Mouse (Mus musculus) CD4-positive, CD25-positive, alpha-beta regulatory T cell, adult 4 months (primary cell): ENCODE results near the gene Slc25a51. TPM values are rescaled to one million over a fixed set of nuclear protein-coding genes. Genes with fewer than 3 reads are reported as not detected.

Source experiments
- ATAC-seq: one replicate; pipeline ENCODE4 v1.8.0; 2017
- polyA plus RNA-seq, 2 experiments: library from polyadenylated mRNA; unstranded; fragments of 100-300 nt; shearing (Covaris generic); gene quantifications; one replicate each; pipeline ENCODE4 v1.2.1; 2017

Gene Slc25a51
- polyA plus RNA-seq, 2 experiments from 2014 or later: 41.0 to 66.6 TPM

- no peak for ATAC-seq
Measured at GRCm38 (mm10) chr4:45423406-45423805, 14.8 kb upstream of the Slc25a51 start.

- ATAC-seq: no peak
Measured at GRCm38 (mm10) chr4:45422640-45423039, 14.1 kb upstream of the Slc25a51 start.

GRCm38 (mm10) chr4:45421519-45422260 is 13.1 kb upstream of the Slc25a51 start:
- no peak for ATAC-seq

GRCm38 (mm10) chr4:45420733-45421132 is 12.2 kb upstream of the Slc25a51 start:
- ATAC-seq: no peak

GRCm38 (mm10) chr4:45419051-45419450 is 10.5 kb upstream of the Slc25a51 start:
- no peak for ATAC-seq

GRCm38 (mm10) chr4:45418229-45418950 is 9.8 kb upstream of the Slc25a51 start:
- peak; percentile 94 for ATAC-seq

GRCm38 (mm10) chr4:45416314-45416713 is 7.7 kb upstream of the Slc25a51 start:
- no peak for ATAC-seq

GRCm38 (mm10) chr4:45413674-45414338 is 5.2 kb upstream of the Slc25a51 start:
- no peak for ATAC-seq

GRCm38 (mm10) chr4:45412433-45413192 is 4.0 kb upstream of the Slc25a51 start:
- no peak for ATAC-seq

- no peak for ATAC-seq
Measured at GRCm38 (mm10) chr4:45411181-45411790, 2.7 kb upstream of the Slc25a51 start.

GRCm38 (mm10) chr4:45409270-45409669 is 704 bp upstream of the Slc25a51 start:
- peak; percentile 69 for ATAC-seq

- ATAC-seq: no peak
Measured at GRCm38 (mm10) chr4:45407703-45408334, 747 bp downstream of the Slc25a51 start.

- no peak for ATAC-seq
Measured at GRCm38 (mm10) chr4:45407001-45407702, 1.4 kb downstream of the Slc25a51 start.

GRCm38 (mm10) chr4:45406397-45406796 is 2.2 kb downstream of the Slc25a51 start:
- no peak for ATAC-seq

GRCm38 (mm10) chr4:45405315-45405714 is 3.3 kb downstream of the Slc25a51 start:
- no peak for ATAC-seq

GRCm38 (mm10) chr4:45404086-45404485 is 4.5 kb downstream of the Slc25a51 start:
- no peak for ATAC-seq

- no peak for ATAC-seq
Measured at GRCm38 (mm10) chr4:45403499-45403878, 5.1 kb downstream of the Slc25a51 start.

- peak; percentile 49 for ATAC-seq
Measured at GRCm38 (mm10) chr4:45402878-45403498, 5.6 kb downstream of the Slc25a51 start.

- no peak for ATAC-seq
Measured at GRCm38 (mm10) chr4:45402281-45402680, 6.3 kb downstream of the Slc25a51 start.

GRCm38 (mm10) chr4:45399421-45400210 is 8.9 kb downstream of the Slc25a51 start:
- ATAC-seq: no peak
